Mouse (Mus musculus) megakaryocyte, adult 5-6 weeks (primary cell): ENCODE measurements around the gene Rint1. TPM values are rescaled to one million over a fixed set of nuclear protein-coding genes. Genes with fewer than 3 reads are reported as not detected.
"Not testable (repeated sequence)": the region's sequence is repeated elsewhere in the genome, so short reads cannot be mapped to it uniquely, and the experiment has no call there.

Experiments
- ATAC-seq: 2 replicates; pipeline ENCODE4 v1.8.0; 2016; ENCODE audit warnings: mild to moderate bottlenecking, inconsistent platforms; ENCODE audit not compliant: poor library complexity, severe bottlenecking
- total RNA-seq, 2 experiments: library from RNA; stranded (forward) in 1 of 2; stranded (reverse) in 1 of 2; fragments of 153-499, 151-499 nt in 1 of 2; fragments of 221-1000, 200-1000 nt in 1 of 2; gene quantifications; 2 replicates each; pipeline versions ENCODE4 v1.2.3 to v1.2.4; 2015 to 2017

Gene Rint1
- total RNA-seq, 2 experiments from 2014 or later, result 11.9 to 16.3 TPM

GRCm38 (mm10) chr5:23824171-23824733 is 36.7 kb downstream of the Rint1 start:
- no peak for ATAC-seq

- peak; percentile 94 for ATAC-seq
Measured at GRCm38 (mm10) chr5:23826321-23827004, 39.0 kb downstream of the Rint1 start.

GRCm38 (mm10) chr5:23830897-23831752 is 43.6 kb downstream of the Rint1 start:
- ATAC-seq, result 0 out of 2 replicates have a peak, but pooled peaks have one; percentile 24

GRCm38 (mm10) chr5:23835691-23836090 is 48.2 kb downstream of the Rint1 start:
- not testable (repeated sequence) for ATAC-seq

GRCm38 (mm10) chr5:23838158-23838557 is 50.6 kb downstream of the Rint1 start:
- ATAC-seq, result no peak

- ATAC-seq, result peak; percentile 99
Measured at GRCm38 (mm10) chr5:23843674-23844530, 56.4 kb downstream of the Rint1 start, which contains the start of gene Tomm7. Tomm7 (minus strand) TSS chr5:23844161.

- ATAC-seq, result no peak
Measured at GRCm38 (mm10) chr5:23844531-23844841, 57.0 kb downstream of the Rint1 start.

- no peak for ATAC-seq
Measured at GRCm38 (mm10) chr5:23845141-23845540, 57.6 kb downstream of the Rint1 start.

GRCm38 (mm10) chr5:23850345-23851159 is 63.0 kb downstream of the Rint1 start:
- peak; percentile 98 for ATAC-seq

- ATAC-seq, result not testable (repeated sequence)
Measured at GRCm38 (mm10) chr5:23851160-23851555, 63.6 kb downstream of the Rint1 start.

GRCm38 (mm10) chr5:23852916-23853315 is 65.4 kb downstream of the Rint1 start:
- ATAC-seq, result not testable (repeated sequence)

- ATAC-seq, result no peak
Measured at GRCm38 (mm10) chr5:23855484-23855883, 68.0 kb downstream of the Rint1 start.

GRCm38 (mm10) chr5:23856164-23856563 is 68.7 kb downstream of the Rint1 start:
- ATAC-seq, result no peak

GRCm38 (mm10) chr5:23857189-23857588 is 69.7 kb downstream of the Rint1 start:
- ATAC-seq, result no peak

- ATAC-seq, result no peak
Measured at GRCm38 (mm10) chr5:23858001-23858400, 70.5 kb downstream of the Rint1 start.

GRCm38 (mm10) chr5:23858643-23859042 is 71.1 kb downstream of the Rint1 start:
- ATAC-seq, result no peak

GRCm38 (mm10) chr5:23859087-23859718 is 71.7 kb downstream of the Rint1 start:
- ATAC-seq, result no peak

- ATAC-seq, result no peak
Measured at GRCm38 (mm10) chr5:23859896-23860295, 72.4 kb downstream of the Rint1 start.

- ATAC-seq, result no peak
Measured at GRCm38 (mm10) chr5:23861721-23862120, 74.2 kb downstream of the Rint1 start.
